Mouse (Mus musculus): ENCODE results near the gene Slc9b1.

The Slc9b1 gene

DNA sequence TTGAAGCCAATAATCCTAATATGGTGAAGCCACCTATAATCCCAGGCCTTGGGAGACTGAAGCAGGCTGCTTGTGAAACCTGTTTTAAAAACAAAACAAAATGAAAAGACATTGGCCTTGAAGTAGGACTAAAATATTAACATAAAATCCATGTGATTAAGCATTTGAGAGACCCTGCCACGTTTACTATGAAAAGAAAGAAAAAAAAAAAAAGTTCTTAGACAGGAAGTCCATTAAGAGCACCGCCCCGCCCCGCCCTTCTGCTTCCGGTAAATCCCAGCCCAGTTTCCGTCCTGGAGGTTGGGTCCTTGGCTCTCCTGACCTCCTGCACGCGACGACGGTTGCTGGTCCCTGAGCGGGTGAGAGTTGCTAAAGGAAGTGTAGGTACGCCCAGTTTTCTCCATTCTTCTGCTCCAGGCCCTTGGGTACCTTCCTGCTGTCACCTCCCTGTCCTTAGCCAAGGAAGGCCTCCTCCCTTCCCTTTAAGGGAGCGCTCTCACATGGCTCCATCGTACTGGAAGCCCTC, at the start of gene Slc9b1:
Gene Slc9b1, plus strand, starts transcription at position 291 of the 526 bp plus-strand sequence.
- no peak for DNase-seq (ENCODE audit: low read depth)

DNA sequence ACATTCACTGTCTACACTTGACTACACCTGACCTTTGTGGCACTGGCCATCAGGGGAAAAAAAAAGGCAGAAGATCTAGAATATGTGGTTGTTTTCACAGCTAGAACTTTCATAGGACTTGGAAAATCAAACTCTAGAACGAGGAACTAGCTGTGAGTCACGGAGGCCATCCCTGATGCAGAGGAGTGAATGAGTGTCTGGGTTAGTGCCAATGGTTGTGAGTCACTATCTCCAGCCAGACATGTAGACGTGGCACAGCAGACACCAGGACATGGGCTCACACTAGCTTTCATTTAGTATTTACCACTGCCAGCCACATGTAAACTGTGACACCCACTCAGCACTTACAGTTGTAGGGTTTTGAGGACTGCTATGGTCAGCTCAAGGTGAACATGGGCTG, 49.3 kb upstream of the Slc9b1 start:
- peak; percentile 84 for DNase-seq (ENCODE audit: low read depth)

DNA sequence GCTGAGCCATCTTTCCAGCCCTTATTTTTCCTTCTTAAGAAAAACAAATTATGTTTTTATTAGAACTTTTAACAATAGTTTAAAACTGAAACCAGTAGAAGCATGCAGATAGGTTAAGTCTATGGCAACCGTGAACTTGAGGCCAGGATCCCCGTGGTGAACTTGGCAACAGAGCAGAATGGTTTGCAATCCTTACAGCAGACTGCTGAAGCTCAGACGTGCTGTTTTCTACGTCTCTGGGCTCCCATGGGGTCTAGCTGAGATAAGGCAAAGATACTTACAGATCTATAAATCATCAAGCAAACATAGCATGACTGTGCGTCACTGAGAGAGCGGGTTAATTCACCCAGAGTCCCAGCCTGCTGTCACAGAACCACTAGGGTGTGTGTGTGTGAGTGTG, 47.7 kb upstream of the Slc9b1 start:
- peak; percentile 4 for DNase-seq (ENCODE audit: low read depth)

DNA sequence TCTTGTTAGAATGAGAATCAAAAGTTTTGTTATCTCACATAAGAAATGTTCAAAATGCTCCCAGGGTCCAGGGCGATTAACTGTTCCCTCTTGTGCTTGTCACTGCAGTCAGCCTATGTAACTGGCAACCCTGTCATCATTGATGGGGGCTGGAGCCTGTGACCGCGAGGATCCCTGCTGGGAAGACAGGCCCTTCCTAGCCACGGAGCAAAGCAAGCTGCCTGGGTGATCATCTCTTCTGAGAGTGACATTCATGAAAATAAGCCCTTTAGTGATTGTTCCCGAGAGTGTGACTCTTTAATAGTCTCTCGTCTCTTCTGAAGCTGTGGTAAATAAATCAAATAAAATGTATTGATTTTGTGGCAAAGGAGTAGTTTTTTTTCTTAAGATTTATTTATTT, 43.8 kb upstream of the Slc9b1 start:
- no peak for DNase-seq (ENCODE audit: low read depth)

DNA sequence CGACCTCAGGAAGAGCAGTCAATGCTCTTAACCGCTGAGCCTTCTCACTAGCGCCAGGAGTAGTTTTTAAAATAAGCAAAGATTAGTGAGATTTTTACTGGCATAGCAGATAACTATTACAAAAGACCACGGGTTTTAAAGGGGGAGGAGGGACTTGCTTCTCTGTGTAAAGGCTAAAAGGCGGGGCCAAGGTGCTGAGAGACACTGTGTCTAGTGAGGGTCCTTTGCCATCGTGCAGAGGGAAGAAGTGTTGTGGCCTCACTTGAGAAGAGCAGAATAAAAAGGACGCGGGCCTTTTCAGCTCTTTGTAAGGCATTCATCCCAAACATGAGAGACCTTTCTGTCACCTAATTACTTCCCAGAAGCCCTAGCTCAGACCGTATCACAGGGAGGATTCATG, 43.3 kb upstream of the Slc9b1 start:
- DNase-seq (ENCODE audit: low read depth): no peak

DNA sequence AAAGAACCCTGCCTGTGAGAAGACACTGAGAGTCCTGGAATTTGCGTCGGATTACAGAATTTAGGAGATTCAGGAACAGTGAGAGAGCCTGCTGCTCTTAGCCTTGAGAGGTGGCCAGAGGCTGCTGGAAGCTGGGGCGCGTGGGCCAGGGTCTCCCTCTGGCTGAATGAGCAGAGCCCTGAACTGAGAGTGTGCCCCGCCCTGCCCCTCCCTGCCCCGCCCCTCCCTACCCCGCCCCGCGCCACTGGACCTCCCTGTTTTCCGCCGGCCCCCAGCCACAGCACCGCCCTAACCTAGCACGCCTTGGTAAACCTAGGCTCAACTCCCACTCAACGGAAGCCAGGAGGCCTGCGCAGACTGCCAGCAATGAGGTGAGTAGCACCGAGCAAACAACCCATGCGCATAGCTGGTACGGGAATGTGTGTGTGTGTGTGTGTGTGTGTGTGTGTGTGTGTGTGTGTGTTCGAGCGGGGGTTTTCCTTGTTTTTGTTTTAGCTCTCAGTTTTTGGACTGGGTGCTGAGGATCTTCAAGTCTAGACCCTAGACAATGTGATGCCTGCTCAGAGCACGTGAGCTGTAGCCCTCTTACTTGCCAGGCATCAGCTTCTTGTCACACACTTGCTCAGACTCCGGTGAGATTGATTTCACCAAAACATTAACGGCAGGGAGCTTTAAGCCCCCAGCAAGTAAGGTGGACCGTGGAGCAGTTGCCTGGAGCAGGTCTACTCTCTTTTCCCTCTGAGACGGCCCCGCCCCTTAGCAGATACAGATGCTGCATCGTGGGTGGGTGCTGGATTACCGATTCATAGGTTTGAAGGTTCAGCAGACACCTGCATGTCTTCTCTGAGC, 40.2 kb upstream of the Slc9b1 start, which contains the start of gene Slc9b2:
Gene Slc9b2, plus strand, starts transcription at position 290 of the 849 bp plus-strand sequence.
- DNase-seq (ENCODE audit: low read depth): no peak

DNA sequence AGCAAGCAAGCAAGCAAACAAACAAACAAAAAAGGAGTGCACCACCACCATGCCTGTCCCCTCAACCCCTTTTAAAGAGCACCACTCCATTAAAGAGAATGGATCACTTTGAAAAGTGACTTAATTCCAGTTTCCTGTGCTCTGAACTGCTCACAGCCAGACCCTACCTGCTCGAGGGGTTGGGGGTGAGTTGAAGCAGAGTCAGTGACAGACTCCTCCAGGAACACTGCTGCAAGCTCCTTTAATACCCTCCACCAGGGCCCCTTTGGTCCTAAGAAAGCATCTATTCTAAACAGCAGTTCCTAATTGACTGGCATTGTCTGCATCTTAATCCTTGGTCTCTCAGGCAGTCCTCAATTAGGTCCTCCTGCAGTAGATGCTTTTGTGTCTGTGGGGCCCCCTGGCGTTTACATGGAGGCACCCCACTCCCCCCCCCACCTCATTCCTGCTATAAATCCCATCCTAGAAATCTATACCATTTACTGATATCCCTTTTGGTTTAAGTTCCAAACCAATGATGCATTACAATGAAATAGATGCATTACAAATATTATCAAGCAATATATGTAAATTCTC, 34.8 kb upstream of the Slc9b1 start:
- no peak for DNase-seq (ENCODE audit: low read depth)

DNA sequence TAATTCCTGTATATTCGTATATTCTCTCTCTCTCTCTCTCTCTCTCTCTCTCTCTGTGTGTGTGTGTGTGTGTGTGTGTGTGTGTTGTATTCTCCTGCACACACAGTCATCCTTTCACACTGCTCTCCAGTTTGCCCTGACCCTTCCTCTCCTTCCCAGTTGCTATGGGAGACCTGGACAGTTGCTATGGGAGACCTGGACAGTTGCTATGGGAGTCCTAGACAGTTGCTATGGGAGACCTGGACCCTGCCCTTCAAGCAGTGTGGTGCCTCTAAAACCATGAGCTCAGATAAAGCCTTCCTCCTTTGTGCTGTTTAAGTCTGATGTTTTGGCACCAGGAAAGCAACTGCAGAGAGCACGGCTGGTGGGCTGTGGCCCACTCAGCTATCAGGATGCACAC, 34.1 kb upstream of the Slc9b1 start:
- no peak for DNase-seq (ENCODE audit: low read depth)

DNA sequence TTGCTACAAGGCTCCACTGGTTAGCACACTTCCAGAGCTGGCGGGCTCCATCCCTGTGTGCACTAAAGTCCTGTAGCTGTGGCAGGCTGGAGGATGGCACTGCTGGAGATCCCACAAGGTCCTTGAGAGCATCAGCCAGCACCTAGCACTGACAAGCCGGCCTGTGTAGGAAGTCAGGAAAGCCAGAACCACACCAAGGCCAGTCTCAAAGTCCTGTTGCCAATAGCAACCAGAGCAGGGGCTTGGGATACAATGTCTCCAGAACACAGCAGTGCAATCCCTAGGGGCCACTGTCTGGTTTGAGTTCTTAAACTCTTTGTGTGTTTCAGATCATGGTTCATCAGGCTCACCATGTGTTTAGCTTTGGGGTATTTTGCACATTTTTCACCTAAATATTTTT, 33.0 kb upstream of the Slc9b1 start:
- DNase-seq (ENCODE audit: low read depth): no peak

DNA sequence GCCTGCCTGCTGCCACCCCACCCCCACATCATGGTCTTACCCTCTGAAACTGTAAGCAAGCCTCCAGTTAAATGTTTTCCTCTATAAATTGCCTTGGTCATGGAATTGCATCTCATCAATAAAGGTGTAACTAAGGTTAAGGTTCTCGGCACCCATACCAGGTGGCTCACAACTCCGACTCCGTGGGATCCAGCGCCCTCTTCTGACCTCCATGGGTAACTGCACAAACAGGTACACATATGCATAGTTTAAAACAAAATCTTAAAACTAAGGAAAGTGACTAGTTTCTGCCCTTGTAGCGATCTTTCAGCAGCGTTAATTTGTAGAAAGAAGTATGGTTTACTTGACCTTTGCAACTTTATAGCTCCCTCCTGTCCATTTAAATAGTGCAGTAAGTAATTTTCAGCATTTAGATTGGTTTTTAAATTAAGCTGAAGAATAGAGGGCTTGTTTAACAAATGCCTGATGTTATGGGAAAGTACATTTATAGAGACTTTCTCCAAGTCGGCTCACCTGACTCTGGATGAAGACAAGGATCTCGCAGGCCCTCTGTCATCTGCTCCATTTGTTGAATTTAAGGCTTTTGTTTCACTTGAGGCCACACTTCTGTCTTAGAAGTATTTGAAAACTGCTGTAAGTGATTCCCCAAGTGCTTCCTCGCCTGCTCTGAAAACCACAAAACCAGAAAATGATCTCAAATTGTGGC, 32.0 kb upstream of the Slc9b1 start:
- DNase-seq (ENCODE audit: low read depth): no peak

DNA sequence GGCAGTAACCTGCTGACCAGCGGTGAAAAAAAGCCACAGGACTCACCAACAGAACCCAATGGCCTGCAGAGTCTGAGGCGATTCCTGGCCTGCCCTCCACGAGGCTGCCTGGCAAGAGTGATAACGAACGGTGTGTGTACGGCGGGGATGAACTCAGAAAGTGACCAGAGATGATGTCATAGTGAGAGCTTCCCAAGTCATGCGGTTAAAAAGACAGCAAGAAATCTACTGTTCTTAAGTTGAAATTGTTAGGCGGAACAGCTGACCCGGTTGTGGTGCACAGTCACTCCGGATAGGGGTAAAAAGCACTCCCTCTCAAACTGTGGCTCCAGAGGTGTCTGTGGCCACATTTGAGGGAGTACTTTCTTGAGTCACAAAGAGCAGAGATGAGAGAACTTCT, 29.5 kb upstream of the Slc9b1 start:
- no peak for DNase-seq (ENCODE audit: low read depth)

DNA sequence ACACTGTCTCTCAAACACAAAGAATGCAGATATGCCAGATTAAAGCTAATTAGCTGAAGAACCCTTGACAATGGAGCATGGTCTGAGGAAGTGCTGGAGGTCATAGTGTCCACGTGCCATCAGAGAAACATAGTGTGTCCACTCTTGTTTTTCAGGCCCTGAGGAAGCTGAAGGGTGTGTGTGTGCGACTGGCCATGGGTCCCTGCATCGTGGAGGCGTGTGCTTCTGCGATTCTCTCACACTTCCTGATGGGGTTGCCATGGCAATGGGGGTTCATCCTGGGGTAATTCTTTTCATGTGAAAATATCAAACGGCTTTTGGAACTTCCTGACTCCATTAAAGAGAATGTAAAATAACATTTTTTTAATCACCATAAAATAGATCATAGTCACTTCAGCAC, 23.5 kb upstream of the Slc9b1 start:
- no peak for DNase-seq (ENCODE audit: low read depth)

DNA sequence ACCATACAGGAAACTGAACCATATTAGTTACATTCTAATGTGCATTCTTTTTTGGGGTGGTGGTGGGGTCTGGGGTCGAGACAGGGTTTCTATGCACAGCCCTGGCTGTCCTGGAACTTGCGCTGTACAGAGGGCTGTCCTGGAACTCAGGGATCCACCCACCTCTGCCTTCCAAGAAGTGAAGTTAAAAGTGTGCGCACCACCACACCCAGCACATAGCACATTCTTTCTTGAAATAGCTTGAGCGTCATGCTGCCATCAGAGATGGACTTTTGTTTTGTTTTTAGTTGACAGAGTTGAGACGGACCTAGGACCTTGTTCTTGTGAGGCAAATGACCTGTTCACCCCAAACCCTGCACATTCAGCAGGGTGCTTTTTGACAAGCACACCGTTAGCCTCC, 20.7 kb upstream of the Slc9b1 start:
- no peak for DNase-seq (ENCODE audit: low read depth)

DNA sequence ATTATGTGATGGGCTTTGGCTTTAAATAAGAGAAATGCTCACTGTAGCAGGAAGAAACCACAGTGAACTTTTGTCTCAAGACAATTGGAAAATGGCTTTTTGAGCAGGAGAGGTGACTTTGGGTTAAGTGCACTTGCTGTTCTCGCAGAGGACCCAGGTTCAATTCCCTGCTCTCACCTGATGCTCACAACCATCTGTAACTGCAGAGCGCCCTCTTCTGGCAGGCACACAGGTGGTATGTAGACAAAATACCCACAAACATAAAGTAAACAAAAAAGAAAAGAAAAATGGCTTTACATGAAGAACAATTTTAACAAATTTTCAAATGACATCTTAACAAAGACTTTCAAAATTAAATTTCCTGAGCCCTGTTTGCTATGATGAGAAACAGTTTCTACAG, 20.2 kb upstream of the Slc9b1 start:
- no peak for DNase-seq (ENCODE audit: low read depth)

DNA sequence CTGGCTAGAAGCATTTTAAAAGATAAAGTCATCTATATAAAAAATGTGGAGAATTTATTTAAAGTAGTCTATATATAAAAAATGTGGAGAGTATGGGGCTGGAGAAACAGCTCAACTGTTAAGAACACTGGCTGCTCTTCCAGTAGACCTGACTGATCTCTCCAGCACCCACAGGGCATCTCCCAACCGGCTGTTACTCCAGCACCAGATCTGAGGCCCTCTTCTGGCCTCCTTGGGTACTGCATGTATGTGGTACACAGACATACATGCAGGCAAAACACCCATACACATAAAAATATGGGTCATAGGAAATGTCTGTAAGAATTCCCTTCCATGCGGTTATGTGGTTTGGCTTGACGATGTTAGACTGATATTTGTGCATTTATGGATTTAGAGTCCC, 19.3 kb upstream of the Slc9b1 start:
- no peak for DNase-seq (ENCODE audit: low read depth)

DNA sequence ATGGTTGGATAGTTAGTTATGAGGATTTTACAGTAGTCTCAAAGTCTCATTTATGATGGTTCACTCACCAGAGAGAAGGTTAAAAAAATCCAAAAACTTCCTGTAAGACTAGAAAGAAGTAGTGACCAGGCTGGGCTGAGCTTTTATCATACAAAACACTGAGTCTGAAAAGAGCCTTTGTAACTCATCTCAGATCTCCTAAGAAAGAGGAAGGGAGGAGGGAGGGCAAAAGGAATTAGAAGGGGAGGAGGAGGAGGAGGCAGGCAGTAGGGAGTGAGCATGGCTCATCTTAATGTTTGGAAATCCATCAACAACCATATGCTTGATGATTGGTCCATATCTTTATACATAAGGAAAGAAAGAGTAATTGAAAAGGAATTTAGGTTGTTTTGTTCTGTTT, 15.1 kb upstream of the Slc9b1 start:
- DNase-seq (ENCODE audit: low read depth): no peak

DNA sequence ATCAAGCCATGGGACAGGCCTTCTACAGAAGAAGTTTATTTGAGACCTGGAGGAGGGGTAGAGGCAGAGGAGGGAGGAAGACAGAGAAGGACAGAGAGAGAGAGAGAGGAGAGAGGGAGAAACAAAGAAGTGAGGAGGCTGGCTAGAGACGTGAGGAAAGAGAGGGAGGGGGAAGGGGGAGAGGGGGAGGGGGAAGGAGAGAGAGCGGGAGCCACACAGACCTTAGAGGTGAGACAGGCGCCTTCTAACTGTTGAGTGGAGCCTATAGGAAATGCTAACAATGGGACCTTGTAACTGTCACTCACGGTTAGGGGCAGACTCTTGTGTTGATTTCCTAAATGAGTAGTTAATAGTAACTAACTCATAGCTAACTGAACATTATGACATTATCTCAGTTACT, 14.1 kb upstream of the Slc9b1 start:
- no peak for DNase-seq (ENCODE audit: low read depth)

DNA sequence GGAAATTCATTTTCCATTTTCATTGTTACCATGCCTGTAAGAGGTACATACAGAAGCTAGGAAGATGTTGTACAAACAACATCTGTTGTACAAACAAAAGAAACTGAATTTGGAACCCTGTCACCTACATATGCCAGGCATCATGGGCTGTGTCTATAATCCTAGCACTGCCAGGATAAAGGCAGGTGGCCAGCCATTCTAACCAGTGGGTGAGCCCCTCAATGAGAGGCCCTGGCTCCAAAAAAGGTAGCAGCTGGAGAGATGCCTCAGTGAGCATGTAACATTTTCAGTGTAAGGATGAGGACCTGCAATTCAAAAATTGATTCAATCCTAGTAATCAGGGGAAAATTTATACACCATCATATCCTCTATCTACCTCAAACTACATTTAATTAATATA, 1.2 kb downstream of the Slc9b1 start:
- DNase-seq (ENCODE audit: low read depth): no peak

DNA sequence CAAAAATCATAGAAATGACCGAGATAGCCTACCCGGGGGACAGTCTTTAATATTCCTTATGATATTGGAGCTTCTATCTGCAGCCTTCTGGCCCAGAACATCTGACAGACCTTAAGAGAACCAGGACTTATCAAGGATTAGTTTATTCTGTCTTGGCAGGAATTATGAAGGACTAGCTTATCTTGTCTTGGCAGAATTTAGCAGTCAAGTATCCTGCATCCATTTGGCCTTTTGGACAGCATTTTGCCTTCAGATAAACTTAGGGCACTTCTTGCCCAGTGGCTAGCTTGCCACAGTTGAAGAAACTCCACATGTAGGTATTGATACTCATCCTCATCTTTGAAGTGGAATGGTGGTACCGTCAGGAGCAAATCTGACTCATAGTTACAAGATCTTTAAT, 4.0 kb downstream of the Slc9b1 start:
- no peak for DNase-seq (ENCODE audit: low read depth)

DNA sequence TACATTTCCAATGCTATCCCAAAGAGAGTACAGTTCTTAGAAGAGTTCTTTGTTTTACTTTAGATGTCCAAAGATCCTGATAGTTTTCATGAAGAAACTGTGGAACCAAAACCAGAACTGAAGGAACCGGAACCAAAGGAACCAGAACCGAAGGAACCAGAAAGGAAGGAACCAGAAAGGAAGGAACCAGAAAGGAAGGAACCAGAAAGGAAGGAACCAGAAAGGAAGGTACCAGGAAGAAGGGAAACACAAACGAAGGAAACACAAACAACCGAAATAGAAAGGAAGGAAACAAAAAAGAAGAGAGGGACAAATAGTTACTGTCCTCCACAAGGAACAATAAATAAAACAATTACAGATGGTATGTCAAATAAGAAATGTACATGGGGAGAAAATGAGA, 9.6 kb downstream of the Slc9b1 start:
- no peak for DNase-seq (ENCODE audit: low read depth)

DNA sequence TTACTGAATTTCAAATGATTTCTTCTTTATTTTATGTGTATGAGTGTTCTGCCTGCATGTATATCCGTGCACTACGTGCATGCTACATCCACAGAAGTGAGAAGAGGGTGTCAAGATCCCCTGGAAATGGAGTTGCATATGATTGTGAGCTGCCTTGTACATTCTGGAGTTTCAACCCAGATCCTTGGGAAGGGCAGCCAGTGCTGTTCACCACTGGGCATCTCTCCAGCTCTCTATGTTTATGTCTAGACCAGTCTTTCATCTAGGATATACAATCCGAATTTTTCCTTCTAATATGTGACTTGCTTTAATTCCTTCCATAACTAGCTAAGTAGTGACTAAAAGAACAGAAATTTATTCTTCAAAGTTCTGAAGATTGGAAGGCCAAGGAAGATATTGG, 28.0 kb downstream of the Slc9b1 start:
- DNase-seq (ENCODE audit: low read depth): no peak

DNA sequence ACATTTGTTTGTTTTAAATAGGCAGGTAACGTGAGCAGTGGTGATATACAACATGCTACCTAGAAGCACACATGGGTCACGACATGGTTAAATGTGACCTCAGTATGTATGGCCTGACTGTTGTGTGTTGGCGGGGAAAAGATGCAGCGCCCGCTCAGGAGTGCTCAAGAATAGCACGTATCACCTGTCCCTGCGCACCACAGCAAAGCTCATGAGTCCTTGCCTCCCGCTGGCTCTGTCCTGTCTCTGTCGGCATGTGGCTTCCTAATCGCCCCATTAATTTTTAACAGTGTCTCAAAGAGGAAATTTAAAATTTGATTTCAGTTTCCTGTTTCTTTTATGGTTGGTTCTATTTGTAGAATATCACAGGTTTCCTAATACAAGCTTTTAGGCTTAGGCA, 29.6 kb downstream of the Slc9b1 start:
- DNase-seq (ENCODE audit: low read depth): no peak

DNA sequence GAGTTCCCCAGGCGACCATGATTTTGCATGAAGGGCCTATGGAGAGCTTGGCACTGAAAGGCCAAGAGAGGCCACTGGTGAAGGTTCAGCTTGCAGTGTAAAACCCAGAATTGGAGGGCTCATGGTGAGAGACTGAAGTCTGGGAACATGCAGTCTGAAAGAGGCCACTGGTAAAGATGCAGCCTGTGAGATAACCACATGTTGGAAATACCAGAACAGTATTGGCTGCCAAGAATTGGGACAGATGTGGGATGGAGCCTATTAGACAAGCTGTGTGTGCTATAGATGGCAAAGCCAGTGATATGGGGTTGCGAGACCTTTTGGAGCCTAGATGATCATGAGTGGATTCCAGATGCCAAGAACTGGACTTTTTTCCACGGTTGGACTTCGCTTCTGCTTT, 32.0 kb downstream of the Slc9b1 start:
- no peak for DNase-seq (ENCODE audit: low read depth)
